Mouse (Mus musculus) R1 (cell line): ENCODE results near the gene Smoc2.

ENCODE experiments used
- DNase-seq: peaks from one replicate; pipeline ENCODE4 v3.0.0-alpha.2; 2018; ENCODE audit warnings: low read depth, low spot score

Gene Smoc2

GRCm38 (mm10) chr17:14279966-14280300, 627 bp downstream of the Smoc2 start:
- no peak for DNase-seq

DNA sequence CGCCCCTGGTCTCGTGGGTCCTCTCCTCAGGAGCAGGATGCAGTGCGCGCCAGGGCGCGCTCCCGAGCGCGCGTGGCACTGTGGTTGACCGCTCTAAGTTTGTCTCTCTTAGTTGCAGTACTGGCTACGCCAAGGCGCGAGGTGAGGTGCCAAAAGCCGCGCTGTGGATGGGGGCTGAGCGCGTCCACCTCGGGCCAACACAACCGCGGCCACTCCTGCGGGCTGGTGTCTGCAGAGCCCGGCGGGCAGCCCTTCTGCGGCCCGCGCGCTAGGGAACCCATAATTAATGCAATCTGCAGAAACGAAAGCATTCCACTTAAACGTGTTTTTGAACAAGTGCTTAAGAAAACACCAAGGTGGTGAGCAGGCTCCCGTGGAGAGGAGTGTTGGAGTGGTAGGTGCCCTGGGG, 1.1 kb downstream of the Smoc2 start:
- peak; percentile 9 for DNase-seq

- peak; percentile 61 for DNase-seq
These were observed 8.8 kb downstream of the Smoc2 start for GRCm38 (mm10) chr17:14288015-14288616.

- no peak for DNase-seq
These were observed 14.3 kb downstream of the Smoc2 start for GRCm38 (mm10) chr17:14293617-14294016.

DNA sequence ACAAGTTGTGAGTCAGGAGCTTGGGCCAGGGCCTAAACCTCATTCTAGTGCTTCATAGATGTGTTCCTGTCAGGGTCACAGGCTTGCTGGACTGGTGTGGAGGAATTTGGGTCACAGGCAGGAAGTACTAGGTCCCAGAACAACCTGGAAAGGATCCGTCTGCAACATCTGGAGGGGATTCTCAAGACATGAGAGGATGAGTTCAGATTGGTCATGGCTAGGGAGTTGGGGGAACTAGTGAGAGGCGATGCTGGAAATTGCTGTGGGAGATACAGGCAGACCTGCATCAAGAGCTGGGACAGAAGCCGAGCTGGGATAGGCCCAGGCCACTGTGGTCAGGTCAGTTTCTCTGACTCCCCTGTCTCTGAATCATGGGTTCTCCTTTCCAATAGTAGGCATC, 15.8 kb downstream of the Smoc2 start:
- DNase-seq: no peak

GRCm38 (mm10) chr17:14300361-14300760, 21.1 kb downstream of the Smoc2 start:
- no peak for DNase-seq

DNA sequence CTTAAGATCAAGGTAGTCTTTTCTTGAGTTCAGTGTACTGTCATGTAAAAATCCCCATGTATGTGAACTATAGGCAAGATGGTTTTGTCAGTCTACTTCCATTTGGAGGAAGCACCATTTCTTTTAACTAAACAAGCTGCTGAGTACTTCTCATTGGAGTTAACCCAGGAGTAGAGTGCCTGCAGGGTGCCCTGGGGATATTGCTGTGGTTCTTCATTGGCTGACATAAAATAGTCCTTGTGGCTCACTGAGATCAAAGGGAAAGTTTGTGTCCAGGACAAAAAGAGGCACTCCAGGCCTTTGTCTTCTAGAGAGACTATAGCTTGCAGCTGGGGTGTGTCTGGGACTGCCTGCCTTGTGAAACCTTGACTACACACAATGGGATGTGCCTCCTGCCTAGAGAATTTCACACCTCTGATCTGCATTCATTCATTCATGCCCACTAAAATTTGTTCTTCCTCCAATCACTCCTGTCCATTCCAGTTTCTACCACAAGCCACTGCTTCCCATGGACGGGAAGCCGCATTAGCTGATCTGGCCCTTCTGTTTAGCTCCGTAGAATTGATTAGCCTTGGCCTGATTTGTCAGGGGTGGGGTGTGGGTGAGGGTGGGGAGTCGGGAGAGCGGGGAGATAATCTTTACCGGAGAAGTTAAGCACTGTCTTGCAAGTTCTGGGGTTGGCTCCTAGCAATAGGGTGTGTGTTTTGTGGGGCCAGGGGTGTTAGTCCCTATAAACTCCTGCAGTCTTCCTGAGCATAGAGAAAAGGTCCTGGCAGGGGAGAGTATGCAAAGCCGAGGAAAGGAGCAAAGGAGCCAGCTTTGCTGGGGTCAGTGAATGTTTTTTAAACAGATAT, 22.4 kb downstream of the Smoc2 start:
- DNase-seq: peak; percentile 94

DNA sequence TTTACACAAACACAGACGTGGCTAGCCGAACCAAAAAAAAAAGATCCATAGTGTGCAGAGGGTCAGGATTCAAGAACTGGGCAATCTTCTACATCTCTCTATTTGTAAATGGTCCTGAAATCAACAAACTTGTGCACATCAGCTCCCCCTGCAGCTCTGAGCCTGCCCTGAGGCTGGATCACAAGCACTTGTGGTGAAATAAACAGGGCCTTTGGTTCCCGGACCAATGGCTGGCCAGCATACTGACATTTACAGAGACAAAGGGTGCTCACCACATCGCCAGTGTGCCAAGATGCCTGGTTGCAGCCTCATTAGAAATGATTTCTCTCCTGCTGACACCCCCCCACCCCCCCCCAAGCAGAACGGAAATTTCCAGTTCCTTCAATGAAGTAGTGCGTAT, 23.1 kb downstream of the Smoc2 start:
- peak; percentile 35 for DNase-seq

DNA sequence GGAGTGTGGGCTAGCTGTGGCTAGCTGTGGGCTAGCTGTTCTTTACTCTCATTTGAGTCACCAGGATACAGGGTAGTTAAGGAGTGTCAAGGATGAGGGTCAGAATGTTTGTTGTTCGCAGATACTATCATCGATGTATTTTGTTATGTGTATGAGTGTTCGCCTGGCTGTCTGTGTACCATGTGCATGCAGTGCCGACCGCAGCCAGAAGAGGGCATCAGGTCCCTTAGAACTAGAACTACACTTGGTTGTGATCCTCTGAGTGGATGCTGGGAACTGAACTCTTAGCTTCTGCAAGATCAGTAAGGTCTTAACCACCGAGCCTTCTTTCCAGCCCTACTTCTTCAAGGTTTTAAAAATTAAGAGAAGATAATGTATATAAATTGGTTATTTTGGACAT, 24.4 kb downstream of the Smoc2 start:
- DNase-seq: peak; percentile 58

DNA sequence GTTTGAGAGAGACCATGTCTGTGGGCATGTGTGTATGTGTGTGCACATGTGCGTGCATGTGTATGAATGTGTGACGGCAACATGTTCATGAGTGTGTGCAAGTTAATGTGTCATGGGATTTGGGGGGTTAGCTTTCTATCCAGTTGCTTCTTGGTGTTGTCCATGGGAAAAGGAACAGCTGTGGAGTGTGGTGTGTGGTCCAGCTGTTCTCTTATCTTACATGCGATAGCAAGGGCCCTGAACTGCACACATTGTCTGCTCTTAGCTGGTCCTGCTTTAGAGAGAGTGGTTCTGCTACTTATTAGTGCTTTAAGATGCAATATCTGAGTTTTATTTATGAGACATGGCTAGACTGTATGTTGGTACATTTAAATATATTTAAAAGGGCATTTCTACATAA, 30.6 kb downstream of the Smoc2 start:
- no peak for DNase-seq

DNA sequence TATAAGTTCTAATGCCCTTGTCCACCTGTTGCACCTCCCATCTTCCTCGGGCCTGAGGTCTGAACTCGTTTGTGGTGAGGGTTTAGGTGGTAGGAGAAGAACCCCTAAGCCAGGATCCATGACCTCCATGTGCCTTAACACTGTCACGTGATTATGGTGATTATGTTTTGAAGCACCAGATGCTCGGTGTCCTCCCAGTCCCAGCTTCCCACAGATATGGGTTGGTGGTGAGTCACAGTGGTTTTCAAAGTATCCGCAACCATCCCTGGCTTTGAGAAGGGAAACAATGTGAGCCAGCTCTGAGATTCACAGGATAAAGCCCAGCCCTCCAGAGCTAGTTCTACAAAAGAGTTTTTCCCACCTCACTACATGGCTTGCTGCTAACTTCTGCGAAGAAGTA, 33.1 kb downstream of the Smoc2 start:
- no peak for DNase-seq

DNA sequence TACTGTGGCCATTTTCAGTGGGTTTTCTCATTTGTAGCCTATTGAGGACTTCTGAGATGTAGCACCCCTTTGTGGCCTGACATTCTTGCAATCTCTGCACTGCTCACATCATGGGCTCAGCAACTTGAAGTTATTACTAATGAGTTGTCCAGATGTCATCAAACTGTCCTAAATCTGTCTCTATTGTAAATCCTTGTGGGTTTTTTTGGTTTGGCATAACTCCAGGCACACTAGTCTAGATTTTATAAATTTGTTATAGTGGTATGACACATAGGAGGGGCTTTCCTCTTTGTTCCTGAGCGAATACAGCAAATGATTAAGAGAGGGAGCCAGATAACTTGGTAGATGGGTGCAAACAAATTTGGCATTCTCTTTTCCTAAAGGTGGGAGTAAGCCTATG, 35.0 kb downstream of the Smoc2 start:
- no peak for DNase-seq

- no peak for DNase-seq
These were observed 37.2 kb downstream of the Smoc2 start for GRCm38 (mm10) chr17:14316536-14316935.

DNA sequence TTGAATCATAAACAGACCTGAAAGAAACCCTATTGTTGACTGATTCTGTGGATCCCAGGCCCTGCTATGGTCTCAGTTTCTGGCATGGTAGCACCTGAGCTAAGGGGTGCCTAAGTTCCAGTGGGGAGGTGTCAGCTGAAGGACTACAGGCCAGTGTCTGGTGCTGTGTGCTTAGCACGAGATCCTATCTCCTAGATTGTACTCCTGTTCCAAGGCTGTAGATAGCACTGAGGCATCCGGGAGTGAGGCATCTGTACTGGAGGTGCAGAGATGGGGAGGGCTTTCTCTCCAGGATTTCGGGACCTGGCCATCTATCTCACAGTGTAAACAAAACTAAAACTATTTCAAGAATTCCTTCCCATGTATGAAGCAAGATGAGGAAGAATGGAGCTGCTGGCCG, 38.1 kb downstream of the Smoc2 start:
- no peak for DNase-seq

GRCm38 (mm10) chr17:14326156-14326555, 46.9 kb downstream of the Smoc2 start:
- no peak for DNase-seq

GRCm38 (mm10) chr17:14328037-14328436, 48.7 kb downstream of the Smoc2 start:
- no peak for DNase-seq

DNA sequence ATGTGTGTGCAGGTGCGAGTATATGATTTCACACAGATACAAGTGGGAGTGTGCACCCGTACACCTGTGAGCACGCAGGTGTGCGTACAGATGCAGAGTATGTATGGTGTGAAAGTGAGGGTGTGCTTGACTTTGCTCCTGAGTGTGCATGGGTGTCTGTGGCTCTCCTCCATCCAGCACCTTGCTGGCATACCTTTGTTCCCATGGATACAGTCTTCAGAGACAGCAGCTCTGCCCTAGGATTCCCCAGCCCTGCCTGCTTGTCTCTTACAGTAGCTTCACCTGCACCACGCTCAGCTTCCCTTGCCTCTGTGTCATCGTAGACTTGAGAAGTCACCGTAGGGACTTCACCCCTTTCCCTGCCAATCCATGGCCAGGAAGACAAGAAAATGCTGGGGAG, 51.2 kb downstream of the Smoc2 start:
- DNase-seq: no peak

- no peak for DNase-seq
These were observed 60.7 kb downstream of the Smoc2 start for GRCm38 (mm10) chr17:14339932-14340557.

DNA sequence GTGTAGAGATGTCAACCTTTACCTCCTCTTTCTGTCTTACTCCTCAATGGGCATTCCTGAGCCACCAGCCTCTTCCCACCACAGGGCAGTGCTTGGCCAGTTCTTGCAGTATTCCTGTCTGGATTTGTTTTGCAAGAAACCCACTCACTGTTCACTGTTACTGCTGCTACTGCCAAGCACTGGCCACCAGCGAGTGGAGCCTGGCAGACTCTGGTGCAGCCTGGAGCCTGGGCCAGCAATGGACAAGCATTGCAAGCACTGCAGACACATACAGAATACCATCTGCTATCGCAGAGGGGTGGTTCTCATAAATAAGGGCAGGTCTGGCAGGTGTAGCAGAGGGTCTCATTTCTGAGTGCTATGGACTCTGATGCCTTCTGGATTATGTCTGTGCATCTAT, 61.4 kb downstream of the Smoc2 start:
- no peak for DNase-seq

GRCm38 (mm10) chr17:14342511-14342910, 63.2 kb downstream of the Smoc2 start:
- no peak for DNase-seq

GRCm38 (mm10) chr17:14343442-14343841, 64.1 kb downstream of the Smoc2 start:
- DNase-seq: no peak

DNA sequence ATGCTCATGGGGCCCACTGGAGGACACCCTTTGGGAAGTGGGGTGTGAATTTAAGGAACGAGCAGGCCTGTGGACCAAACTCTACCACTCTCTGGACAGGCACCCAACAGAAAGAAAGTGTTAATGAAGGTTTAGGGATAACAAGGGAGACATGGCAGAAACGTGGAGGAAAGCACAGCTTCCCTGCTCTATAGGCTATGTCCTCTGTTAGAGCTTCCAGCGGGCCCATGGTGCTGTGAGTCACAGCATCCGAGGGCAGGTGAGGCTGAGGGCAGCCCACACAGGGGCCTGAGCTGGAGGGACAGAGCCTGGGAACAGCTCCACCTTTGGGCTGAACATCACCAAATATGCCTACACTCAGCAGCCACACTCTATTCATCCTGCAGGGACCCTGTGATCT, 66.2 kb downstream of the Smoc2 start:
- no peak for DNase-seq

GRCm38 (mm10) chr17:14346891-14347290, 67.6 kb downstream of the Smoc2 start:
- no peak for DNase-seq
